Mouse (Mus musculus) heart, postnatal 0 days (tissue): ENCODE data around the gene Vmn2r90. TPM values are rescaled to one million over a fixed set of nuclear protein-coding genes. Genes with fewer than 3 reads are reported as not detected.

Experiments
- ATAC-seq: fragments of 200-750 bp; cut with Nextera tagmentation; 2 replicates; pipeline ENCODE4 v1.8.0; 2017; ENCODE audit warnings: low read depth, moderate number of reproducible peaks, moderate library complexity; ENCODE audit not compliant: insufficient read depth
- DNase-seq: peaks from one replicate; pipeline ENCODE4 v3.0.0-alpha.2; 2016; ENCODE audit warnings: low spot score
- H3K27ac ChIP-seq: fragments of 300-500 bp; sonication (generic); 2 replicates; pipeline ENCODE4 v1.5.1; 2014; ENCODE audit warnings: low read depth, mild to moderate bottlenecking
- H3K27me3 ChIP-seq: fragments of 300-500 bp; sonication (generic); 2 replicates; pipeline ENCODE4 v1.6.1; 2014; ENCODE audit warnings: low read length, mixed read lengths; ENCODE audit not compliant: control insufficient read depth, insufficient read depth
- H3K36me3 ChIP-seq: fragments of 300-500 bp; sonication (generic); replicated peaks from 2 replicates; pipeline ENCODE4 v1.6.1; 2014; ENCODE audit warnings: low read length, mixed read lengths; ENCODE audit not compliant: control insufficient read depth, insufficient read depth
- H3K4me1 ChIP-seq: fragments of 300-500 bp; sonication (generic); 2 replicates; pipeline ENCODE4 v1.6.1; 2014; ENCODE audit warnings: antibody characterized with exemption; ENCODE audit not compliant: control insufficient read depth, insufficient read depth
- H3K4me2 ChIP-seq: fragments of 300-500 bp; sonication (generic); 2 replicates; pipeline ENCODE4 v1.6.1; 2014; ENCODE audit warnings: low read depth, mild to moderate bottlenecking, low read length, moderate library complexity
- H3K4me3 ChIP-seq: fragments of 300-500 bp; sonication (generic); 2 replicates; pipeline ENCODE4 v1.5.1; 2014; ENCODE audit warnings: low read depth, low read length
- H3K9ac ChIP-seq: fragments of 300-500 bp; sonication (generic); replicated peaks from 2 replicates; pipeline ENCODE4 v1.6.1; 2014; ENCODE audit warnings: low read depth, low read length, mixed read lengths
- H3K9me3 ChIP-seq: fragments of 300-500 bp; sonication (generic); replicated peaks from 2 replicates; pipeline ENCODE4 v1.6.1; 2016; ENCODE audit warnings: low read length; ENCODE audit not compliant: control insufficient read depth
- CTCF ChIP-seq: IDR thresholded peaks from 2 replicates; pipeline ENCODE4 v1.5.1; 2016; ENCODE audit warnings: antibody characterized with exemption, control low read depth, low read depth
- EP300 ChIP-seq: IDR thresholded peaks from 2 replicates; pipeline ENCODE4 v1.6.1; 2016; ENCODE audit warnings: antibody characterized with exemption, low read depth
- WGBS: fragments of 180-500 bp; shearing (Covaris S2); extraction: QIAGEN DNeasy Blood & Tissue Kit; methylation state at CpG from one replicate; pipeline ENCODE4 v1.1.7; 2014; 5-methylcytosine and 5-hydroxymethylcytosine counted together
- polyA plus RNA-seq: library from polyadenylated mRNA; unstranded; fragments of >200 nt; fragmentation: Nextera tagmentation; extraction: Ambion mirVana; gene quantifications from 2 replicates; pipeline ENCODE4 v1.2.1, GENCODE M21; 2015
- total RNA-seq: library from RNA; depleted of rRNA; stranded (reverse); fragments of >200 nt; gene quantifications from 2 replicates; pipeline ENCODE4 v1.2.3, GENCODE M21; 2014; ENCODE audit warnings: low replicate concordance; rRNA removed

Vmn2r90 gene
- total and polyA plus RNA-seq, 2 experiments from 2014 or later, result not detected

DNA sequence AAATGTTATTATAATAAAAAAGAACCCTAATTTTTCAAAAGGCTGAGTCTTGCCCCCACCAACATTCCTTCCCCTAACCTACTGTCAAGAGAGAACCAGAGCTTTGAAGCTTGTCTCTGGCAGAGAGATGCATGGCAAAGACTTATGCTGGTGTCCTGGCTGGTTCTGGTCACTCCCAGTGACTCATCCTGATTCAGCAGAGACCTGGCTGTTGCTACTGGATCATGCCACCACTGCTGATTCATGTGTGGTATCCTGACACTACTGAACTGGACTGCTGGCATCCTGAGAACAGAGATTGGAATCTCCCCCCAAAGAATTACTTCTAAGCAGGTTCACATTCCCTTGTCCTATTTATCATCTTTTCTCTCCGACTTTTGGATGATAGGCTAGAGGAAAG lies 60.7 kb downstream of the Vmn2r90 start:
- H3K27me3 ChIP-seq, result no peaks in the 10 kb centered on the region
- H3K4me1 ChIP-seq, result no peaks in the 10 kb centered on the region
- no peaks in the 10 kb centered on the region for H3K36me3 ChIP-seq
- ATAC-seq (no peak), DNase-seq (no peak)
- H3K4me2 ChIP-seq, result no peak overlapping the region
- H3K4me3 ChIP-seq, result no peak overlapping the region
- WGBS, result 26% methylated on average over 1 of the region's 1 CpGs
- TF ChIP-seq EP300, result no peak
- TF ChIP-seq CTCF, result no peak
- H3K9ac ChIP-seq, result no peak overlapping the region
- H3K27ac ChIP-seq, result no peak overlapping the region
- H3K9me3 ChIP-seq, result no peaks in the 10 kb centered on the region

DNA sequence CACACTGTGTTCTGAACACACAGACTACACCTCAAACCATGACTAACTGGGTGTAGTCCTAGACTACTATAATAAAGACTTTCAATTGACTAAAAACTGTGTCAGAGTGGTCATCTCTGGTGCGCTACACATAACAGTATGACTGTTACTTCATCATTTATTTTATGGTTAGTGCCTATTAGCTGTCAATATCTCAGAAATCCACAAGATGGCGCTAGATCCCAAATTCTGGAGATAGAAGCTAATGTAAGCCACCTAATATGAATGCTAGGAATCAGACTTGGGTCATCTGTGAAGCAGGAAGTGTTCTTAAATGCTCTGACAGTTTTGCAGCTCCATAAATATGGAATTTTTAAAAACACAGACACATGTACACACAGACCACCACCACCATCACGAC lies 62.9 kb downstream of the Vmn2r90 start:
- no peak overlapping the region for H3K4me2 ChIP-seq
- no peaks in the 10 kb centered on the region for H3K4me1 ChIP-seq
- no peak overlapping the region for H3K27ac ChIP-seq
- H3K9me3 ChIP-seq, result no peaks in the 10 kb centered on the region
- peak; percentile 46 for DNase-seq
- H3K27me3 ChIP-seq, result no peaks in the 10 kb centered on the region
- H3K36me3 ChIP-seq, result no peaks in the 10 kb centered on the region
- no peak overlapping the region for H3K9ac ChIP-seq
- no peak overlapping the region for H3K4me3 ChIP-seq
- 10% methylated on average over 3 of the region's 3 CpGs for WGBS
- TF ChIP-seq CTCF, result peak; percentile 93
- no peak for TF ChIP-seq EP300
- ATAC-seq, result 0 out of 2 replicates have a peak, but pooled peaks have one; percentile 44

Other genes with a start within 250 kb of the Vmn2r90 start
- gene Lnpep, start 78.7 kb upstream of the Vmn2r90 start, total RNA-seq, result 53.0 and 56.2 TPM in 2 replicates
- gene Lnpep, start 78.7 kb upstream of the Vmn2r90 start, polyA plus RNA-seq, result 10.0 and 10.3 TPM in 2 replicates
- 1.6 and 23.6 TPM in 2 replicates for gene Spaca6, start 123.4 kb downstream of the Vmn2r90 start, total RNA-seq
- 7.9 and 9.2 TPM in 2 replicates for gene Spaca6, start 123.4 kb downstream of the Vmn2r90 start, polyA plus RNA-seq
- 2.9 and 4.0 TPM in 2 replicates for gene Has1, start 151.5 kb downstream of the Vmn2r90 start, total RNA-seq
- 1.00 and 1.1 TPM in 2 replicates for gene Has1, start 151.5 kb downstream of the Vmn2r90 start, polyA plus RNA-seq
- gene Fpr1, start 180.2 kb downstream of the Vmn2r90 start, total RNA-seq, result not detected in 2 replicates
- gene Fpr1, start 180.2 kb downstream of the Vmn2r90 start, polyA plus RNA-seq, result 0.40 and 0.53 TPM in 2 replicates
- 1.3 TPM in 1 of 2 replicates, not detected in the other for gene Fpr2, start 184.1 kb downstream of the Vmn2r90 start, total RNA-seq
- 0.19 and 0.33 TPM in 2 replicates for gene Fpr2, start 184.1 kb downstream of the Vmn2r90 start, polyA plus RNA-seq
- not detected in 2 replicates for gene Fpr3, start 184.1 kb downstream of the Vmn2r90 start, total RNA-seq
- not detected in 2 replicates for gene Fpr3, start 184.1 kb downstream of the Vmn2r90 start, polyA plus RNA-seq